Mouse (Mus musculus): ENCODE data around the gene Lrba. TPM values are rescaled to one million over a fixed set of nuclear protein-coding genes. Genes with fewer than 3 reads are reported as not detected.
A peak's percentile ranks its signal among the peaks of the same experiment; 100 is the strongest.

The Lrba gene
- polyA plus RNA-seq, 1 experiment, result 16.8 TPM

DNA sequence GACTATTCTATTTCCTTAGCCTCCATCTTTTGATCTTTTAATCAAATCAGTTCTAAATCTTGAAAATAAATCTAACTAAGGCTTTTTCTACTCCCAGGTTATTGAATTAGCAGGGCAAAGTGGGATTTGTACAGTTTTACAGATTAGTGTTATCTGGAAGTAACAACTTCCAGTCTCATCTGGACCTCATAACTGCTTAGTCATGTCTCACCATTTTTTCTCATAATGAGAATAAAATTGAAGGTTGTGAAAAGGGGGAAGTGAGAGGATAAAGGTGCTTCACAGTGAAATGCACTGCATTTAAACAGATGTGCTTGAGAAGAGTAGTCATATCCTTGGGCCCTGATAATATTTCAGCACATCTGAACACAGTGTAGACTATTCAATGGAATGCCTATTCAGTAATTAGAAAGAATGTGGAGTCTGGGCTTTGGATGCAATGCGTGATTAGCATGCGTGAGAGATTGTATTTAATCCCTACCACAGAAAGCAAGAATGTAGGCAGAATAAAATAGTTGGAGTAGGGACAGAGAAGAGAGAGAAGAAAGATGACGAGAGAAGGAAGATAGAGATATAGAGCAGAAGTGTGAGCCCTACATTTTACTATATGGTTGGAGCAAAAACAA, 298.5 kb downstream of the Lrba start:
- Histone ChIP-seq H3K4me1 (ENCODE audit: control insufficient read depth, insufficient read depth, insufficient read length, low read length) (no peaks in the 10 kb centered on the region), H3K27ac (replicated peaks; ENCODE audit: low read depth, low read length) (no peak overlapping the region), H3K4me3 (ENCODE audit: insufficient read depth, low read depth, low read length) (no peak overlapping the region)

- Histone ChIP-seq H3K27ac (replicated peaks; ENCODE audit: low read depth, low read length) (no peak overlapping the region), H3K4me1 (ENCODE audit: control insufficient read depth, insufficient read depth, insufficient read length, low read length) (no peaks in the 10 kb centered on the region), H3K4me3 (ENCODE audit: insufficient read depth, low read depth, low read length) (no peak overlapping the region)
Measured at GRCm38 (mm10) chr3:86531531-86532269, 307.2 kb downstream of the Lrba start.

DNA sequence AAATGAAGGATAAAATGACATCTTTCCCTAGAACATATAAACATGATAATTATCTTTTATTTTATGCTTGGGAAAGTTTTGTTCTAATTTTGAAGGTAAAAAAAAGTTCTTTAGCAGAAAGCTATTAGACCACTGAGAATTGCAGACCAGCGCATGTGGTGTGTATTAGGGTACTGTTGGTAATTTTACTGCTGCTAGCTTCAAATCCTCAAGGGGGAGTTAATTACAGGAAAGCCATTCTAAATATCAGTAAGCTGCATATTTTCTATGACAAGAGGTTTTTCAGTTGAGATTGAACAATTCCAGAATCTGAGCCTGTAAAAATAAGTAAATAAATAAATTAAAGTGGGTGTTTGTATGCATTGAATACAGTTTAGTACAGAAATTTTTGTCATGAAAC, 312.3 kb downstream of the Lrba start:
- H3K4me1 ChIP-seq (ENCODE audit: control insufficient read depth, insufficient read depth, insufficient read length, low read length), result no peaks in the 10 kb centered on the region
- no peak overlapping the region for H3K27ac ChIP-seq (replicated peaks; ENCODE audit: low read depth, low read length)
- H3K4me3 ChIP-seq (ENCODE audit: insufficient read depth, low read depth, low read length), result no peak overlapping the region

GRCm38 (mm10) chr3:86538645-86539554, 314.4 kb downstream of the Lrba start:
- H3K4me1 ChIP-seq (ENCODE audit: control insufficient read depth, insufficient read depth, insufficient read length, low read length), result no peaks in the 10 kb centered on the region
- peak overlapping the region; percentile 30 for H3K4me3 ChIP-seq (ENCODE audit: insufficient read depth, low read depth, low read length)
- H3K27ac ChIP-seq (replicated peaks; ENCODE audit: low read depth, low read length), result peak overlapping the region; percentile 62; the same call in 1 of the 2 replicates

- H3K4me3 ChIP-seq (ENCODE audit: insufficient read depth, low read depth, low read length), result no peak overlapping the region
- no peaks in the 10 kb centered on the region for H3K4me1 ChIP-seq (ENCODE audit: control insufficient read depth, insufficient read depth, insufficient read length, low read length)
- H3K27ac ChIP-seq (replicated peaks; ENCODE audit: low read depth, low read length), result peak overlapping the region; percentile 62; the same call in 1 of the 2 replicates
Measured at GRCm38 (mm10) chr3:86539555-86540168, 315.2 kb downstream of the Lrba start.

- no peaks in the 10 kb centered on the region for H3K4me1 ChIP-seq (ENCODE audit: control insufficient read depth, insufficient read depth, insufficient read length, low read length)
- H3K4me3 ChIP-seq (ENCODE audit: insufficient read depth, low read depth, low read length), result no peak overlapping the region
- no peak overlapping the region for H3K27ac ChIP-seq (replicated peaks; ENCODE audit: low read depth, low read length)
Measured at GRCm38 (mm10) chr3:86541074-86541614, 316.7 kb downstream of the Lrba start.

GRCm38 (mm10) chr3:86541863-86542397, 317.4 kb downstream of the Lrba start:
- H3K4me1 ChIP-seq (ENCODE audit: control insufficient read depth, insufficient read depth, insufficient read length, low read length), result no peaks in the 10 kb centered on the region
- H3K27ac ChIP-seq (replicated peaks; ENCODE audit: low read depth, low read length), result no peak overlapping the region
- H3K4me3 ChIP-seq (ENCODE audit: insufficient read depth, low read depth, low read length), result no peak overlapping the region

DNA sequence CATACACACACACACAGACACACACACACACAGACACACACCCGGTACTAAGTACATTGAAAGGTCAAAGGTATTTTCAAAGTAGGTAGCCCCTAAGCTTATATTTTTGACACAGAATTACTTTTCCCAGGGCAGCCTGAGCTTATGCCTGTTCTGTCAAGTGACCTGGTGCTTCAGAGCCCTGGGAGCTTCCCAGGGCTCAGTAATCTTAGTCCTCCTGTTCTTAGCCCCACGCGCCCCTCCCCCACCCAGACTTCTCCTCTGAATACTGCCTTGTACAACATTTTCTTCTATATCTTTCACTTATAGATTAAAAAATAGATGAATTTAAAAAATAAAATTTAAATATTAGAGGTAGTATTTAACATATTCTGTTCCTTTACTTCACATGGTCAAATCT, 320.3 kb downstream of the Lrba start:
- H3K4me1 ChIP-seq (ENCODE audit: control insufficient read depth, insufficient read depth, insufficient read length, low read length), result no peaks in the 10 kb centered on the region
- peak overlapping the region; percentile 14; the same call in 1 of the 2 replicates for H3K4me3 ChIP-seq (ENCODE audit: insufficient read depth, low read depth, low read length)
- H3K27ac ChIP-seq (replicated peaks; ENCODE audit: low read depth, low read length), result no peak overlapping the region

GRCm38 (mm10) chr3:86545945-86546344, 321.5 kb downstream of the Lrba start:
- peak overlapping the region; percentile 20 for H3K27ac ChIP-seq (replicated peaks; ENCODE audit: low read depth, low read length)
- H3K4me3 ChIP-seq (ENCODE audit: insufficient read depth, low read depth, low read length), result peak overlapping the region; percentile 61
- H3K4me1 ChIP-seq (ENCODE audit: control insufficient read depth, insufficient read depth, insufficient read length, low read length), result no peaks in the 10 kb centered on the region

DNA sequence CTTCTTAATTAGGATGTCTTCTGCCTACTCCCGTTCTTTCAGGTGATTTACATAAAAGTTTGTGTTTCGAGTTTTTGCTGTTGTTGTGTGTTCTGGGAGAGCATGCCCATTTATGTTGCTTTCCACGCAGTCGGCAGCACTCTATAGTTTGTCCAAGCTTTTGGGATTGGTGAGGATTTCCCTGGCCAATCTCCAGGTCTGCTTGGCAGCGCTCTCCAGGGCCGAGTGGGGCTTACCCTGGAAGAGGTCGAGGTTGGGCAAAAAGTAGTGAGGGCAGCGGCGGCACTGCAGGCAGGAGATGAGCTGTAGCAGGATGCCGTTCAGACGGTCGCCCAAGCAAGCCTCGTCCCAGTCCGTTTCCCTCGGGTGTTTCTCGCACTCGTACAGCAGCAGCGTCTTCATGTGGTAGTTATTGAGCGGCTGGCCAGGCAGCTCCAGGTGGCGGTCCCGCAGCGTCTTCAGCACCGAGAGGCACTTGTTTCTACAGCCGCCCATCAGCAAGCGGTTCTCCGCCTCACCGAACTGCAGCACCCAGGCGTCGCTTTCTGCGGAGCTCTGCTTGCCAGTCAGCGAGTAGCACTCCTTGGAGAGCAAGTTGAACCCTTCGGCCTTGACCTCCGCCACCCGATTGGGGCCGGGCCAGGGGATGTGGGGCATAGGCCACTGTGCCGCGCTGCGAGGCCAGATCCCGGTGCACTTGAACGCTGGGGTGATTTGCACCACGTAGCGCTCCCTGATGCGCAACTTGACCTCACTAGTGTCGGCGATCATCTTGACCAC, 322.2 kb downstream of the Lrba start:
- Histone ChIP-seq H3K4me3 (ENCODE audit: insufficient read depth, low read depth, low read length) (peak overlapping the region; percentile 61), H3K4me1 (ENCODE audit: control insufficient read depth, insufficient read depth, insufficient read length, low read length) (no peaks in the 10 kb centered on the region), H3K27ac (replicated peaks; ENCODE audit: low read depth, low read length) (peak overlapping the region; percentile 31)

DNA sequence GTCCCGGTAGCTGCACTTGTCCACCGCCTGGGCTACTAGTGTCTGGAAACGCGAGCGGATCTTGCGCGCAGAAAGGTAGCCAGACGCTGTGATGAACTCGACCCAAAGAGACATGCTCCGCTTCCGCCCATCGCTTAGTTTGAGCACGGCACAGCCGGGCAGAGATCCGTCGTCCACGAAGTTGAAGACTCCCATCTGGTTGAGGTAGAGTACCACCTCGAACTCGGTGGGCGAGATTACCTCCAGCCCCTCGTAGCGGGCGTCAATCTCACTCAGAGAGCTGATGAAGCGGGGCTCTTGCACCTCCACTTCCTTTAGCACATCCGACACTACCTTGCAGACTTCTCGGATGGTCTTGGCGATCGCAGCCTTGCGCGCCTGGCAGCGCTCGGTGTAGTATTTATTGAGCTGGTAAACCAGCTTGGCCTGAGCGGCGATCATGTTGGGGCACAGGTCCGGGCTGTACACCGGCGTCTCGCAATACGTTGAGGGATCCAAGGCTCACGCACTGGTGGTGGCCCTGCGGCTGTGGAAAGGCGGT, 322.8 kb downstream of the Lrba start:
- Histone ChIP-seq H3K27ac (replicated peaks; ENCODE audit: low read depth, low read length) (peak overlapping the region; percentile 31), H3K4me3 (ENCODE audit: insufficient read depth, low read depth, low read length) (peak overlapping the region; percentile 61), H3K4me1 (ENCODE audit: control insufficient read depth, insufficient read depth, insufficient read length, low read length) (no peaks in the 10 kb centered on the region; the same call in 1 of the 2 replicates)

DNA sequence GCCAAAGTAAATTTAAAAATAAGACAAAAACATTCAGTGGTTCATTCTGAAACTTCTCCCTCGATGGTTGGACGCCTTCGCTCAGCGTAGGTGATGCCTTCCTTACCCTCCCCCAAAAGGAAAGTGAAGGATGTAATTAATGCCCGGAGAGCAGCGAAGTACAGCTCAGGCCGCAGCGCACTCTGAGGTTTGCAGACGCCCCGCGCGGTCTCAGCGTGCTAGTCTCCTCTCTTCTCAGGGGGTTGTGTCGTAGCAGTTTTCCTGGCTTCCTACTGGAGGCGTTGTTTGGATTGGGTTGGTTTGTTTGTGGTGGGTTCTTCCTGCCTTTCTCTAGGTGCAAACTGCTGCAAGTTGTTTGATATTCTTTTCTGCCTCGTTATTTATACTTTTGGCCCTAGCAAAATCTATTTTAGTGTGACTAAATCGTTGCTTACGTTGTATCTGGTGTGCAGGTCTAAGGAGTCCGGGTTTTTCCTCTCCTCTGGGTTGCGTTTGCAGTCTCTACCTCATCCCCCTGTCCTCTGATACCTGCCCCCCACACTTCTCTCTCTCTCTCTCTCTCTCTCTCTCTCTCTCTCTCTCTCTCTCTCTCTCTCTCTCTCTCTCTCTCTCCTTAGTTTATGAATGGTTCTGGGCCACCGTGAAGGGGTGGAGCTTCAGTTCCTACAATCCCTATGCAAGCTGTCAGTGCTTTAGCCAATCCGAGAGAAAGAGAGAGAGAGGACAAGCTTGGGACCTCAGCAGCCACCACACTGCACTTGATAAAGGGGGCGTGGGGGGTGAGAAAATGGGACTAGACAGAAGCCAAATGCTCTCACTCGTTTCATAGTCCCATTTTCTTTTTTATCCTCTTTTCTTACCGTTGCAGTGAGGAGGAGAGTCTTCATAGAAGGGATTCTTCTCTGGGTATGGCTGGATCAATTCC, 323.9 kb downstream of the Lrba start, which contains the start of gene Mab21l2:
Gene Mab21l2, minus strand, starts transcription at position 539 of the 925 bp plus-strand sequence.
- H3K27ac ChIP-seq (replicated peaks; ENCODE audit: low read depth, low read length), result peak within 1 kb of the TSS; percentile 7
- no peaks in the 10 kb centered on the region; the same call in 1 of the 2 replicates for H3K4me1 ChIP-seq (ENCODE audit: control insufficient read depth, insufficient read depth, insufficient read length, low read length)
- peak within 1 kb of the TSS; percentile 61 for H3K4me3 ChIP-seq (ENCODE audit: insufficient read depth, low read depth, low read length)
